Mouse (Mus musculus) right cerebral cortex, adult 2 months (tissue): Measurements from ENCODE around the gene Sfrp2.
A peak's percentile ranks its signal among the peaks of the same experiment; 100 is the strongest.

Experiments used
- DNase-seq, 2 experiments: peaks; one replicate each; pipeline ENCODE4 v3.0.0; 2021 to 2022; ENCODE audit warnings: low spot score in 2 of 2

The Sfrp2 gene

DNA sequence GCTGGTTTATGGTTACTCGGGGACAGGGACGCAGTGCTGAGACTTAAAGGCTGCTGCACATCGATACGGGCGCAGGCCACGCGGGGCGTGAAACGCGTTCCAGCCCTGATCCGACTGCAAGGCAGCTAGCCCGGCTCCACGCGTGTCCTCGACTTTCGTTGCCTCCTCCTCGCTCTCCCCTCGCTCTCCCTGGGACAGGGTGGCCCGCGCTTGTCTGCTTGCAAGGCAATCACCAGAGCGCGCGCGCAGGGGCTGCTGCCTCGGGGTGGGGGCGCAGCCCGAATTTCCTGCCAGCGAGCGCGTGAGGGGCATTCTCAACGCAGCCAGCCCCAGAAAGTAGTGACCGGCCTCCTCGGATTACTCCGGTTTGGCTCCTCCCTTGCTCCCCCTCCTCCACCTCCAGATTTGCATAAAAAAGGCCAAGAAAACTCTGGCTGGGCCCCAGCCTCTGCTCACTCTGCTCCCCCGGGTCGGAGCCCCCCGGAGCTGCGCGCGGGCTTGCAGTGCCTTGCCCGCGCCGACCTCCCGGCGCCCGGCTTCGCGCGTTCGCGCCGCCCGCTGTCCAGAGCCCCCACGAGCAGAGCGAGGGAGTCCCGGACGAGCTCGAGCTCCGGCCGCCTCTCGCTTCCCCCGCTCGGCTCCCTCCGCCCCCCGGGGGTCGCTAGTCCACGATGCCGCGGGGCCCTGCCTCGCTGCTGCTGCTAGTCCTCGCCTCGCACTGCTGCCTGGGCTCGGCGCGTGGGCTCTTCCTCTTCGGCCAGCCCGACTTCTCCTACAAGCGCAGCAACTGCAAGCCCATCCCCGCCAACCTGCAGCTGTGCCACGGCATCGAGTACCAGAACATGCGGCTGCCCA is at the start of gene Sfrp2:
TSS of gene Sfrp2 (plus strand) at position 451 of the 855 bp plus-strand sequence.
- DNase-seq: peak; percentile 21 to 33

DNA sequence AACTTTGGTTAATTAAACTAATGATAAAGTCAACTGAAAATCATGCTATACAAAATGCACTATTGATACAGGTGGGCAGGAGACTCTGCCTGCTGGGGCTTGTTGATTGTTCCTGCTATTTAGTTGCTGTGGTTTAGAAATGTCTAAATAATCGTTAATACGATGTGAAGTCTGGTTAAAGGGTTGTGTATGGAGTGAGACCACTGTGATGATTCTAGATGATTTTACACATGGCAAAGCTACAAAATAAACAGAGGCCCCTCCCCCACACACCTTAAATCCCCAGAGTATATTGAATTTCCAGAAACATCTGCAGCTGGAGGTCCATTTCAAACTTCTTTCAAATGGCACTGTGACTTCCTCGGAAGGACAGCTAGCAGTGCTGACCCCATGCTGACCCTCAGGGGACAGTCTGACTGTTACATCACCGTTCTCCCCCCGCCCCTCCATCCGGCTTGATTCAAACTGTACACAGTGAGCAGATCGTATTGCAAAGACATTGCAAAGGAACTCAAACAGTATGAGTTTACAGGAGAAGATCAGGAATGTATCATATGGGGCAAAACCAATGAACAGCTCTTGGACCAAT is 48.4 kb upstream of the Sfrp2 start:
- no peak for DNase-seq

DNA sequence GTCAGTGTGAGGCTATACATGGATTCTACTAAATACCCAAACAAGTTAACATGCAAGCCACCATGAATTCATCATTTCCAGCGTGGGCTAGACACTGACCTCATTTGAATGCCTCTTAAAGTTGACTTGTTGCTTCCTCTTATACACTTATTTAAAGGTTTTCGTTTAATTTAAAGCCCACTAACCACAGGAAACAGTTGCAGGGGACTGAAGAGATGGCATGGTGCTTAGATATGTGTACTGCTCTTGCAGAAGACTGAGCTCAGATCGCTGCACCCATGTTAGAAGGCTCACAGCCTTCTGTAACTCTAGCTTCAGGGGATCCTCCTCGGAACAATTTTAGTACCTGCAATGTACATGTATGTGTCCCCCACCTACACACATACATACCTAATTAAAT is 47.5 kb upstream of the Sfrp2 start:
- no peak for DNase-seq

DNA sequence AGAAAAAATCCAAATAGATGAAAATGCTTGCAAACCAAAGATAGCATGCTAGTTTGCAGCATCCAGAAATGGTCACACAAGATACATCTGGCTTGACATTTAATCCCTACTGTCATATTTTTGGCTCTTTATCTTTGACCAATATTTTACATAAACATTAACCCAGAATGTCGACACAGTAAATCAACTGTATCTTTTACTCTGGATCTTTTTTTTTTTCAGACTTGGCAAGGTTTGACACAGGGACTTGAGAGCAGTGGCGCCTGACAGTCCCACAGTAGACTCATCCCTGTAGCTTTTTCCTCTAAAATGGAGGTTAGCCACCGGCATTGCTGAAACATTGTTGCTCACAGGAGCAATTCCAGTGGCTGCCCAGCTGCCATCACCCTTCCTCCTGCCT is 37.9 kb upstream of the Sfrp2 start:
- DNase-seq: no peak

DNA sequence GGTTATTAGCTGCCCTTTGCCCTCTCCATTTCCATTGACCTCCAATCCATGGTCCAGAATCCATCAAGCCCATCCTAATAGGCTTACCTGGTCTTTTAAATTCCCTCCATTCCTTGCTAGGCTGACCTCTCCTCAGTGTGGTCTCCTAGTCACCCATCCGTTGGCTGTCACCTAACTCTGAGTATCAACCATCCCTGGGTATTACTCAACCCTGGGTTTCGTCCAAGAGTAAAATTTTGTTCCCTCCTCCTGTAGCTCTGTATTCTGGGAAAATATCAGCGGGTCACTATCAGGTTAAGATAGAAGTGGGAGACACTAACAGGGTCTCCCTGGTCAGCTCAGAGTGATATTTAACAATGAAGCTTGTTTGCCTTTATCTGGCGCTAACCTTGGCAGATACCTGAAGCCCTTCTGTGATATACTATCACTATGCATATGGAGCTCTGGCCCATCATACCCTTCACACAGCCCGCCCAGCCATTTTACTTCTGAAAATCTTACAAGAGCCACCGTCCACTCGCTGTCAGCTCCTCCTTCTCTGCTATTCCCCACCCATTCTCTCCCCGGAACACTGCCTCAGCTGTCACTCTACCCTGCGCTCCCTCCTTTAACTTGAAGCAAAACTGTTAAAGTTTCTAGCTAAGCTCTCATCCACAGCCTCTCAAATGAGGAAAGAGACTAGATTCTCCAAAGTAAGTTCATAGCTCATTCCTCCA is 37.3 kb upstream of the Sfrp2 start:
- DNase-seq: no peak

DNA sequence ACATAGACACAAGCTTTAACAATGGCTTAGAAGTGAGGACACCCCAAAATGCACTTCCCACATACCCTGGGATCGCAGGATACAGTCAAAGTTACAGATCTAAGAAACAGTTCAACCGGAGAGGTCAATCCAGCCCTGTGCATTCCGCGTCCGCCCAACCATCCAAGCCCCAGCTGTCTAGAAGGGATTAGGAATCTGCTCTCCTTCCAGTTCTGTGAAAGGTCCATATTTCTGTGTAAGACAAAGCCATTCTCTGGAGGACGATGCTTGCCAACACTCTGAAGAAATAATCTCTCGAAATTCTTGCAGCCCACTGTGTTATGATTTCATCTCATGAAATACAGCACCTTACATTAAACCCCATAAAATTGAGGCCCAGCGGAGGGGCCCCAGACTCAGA is 32.1 kb upstream of the Sfrp2 start:
- no peak for DNase-seq

DNA sequence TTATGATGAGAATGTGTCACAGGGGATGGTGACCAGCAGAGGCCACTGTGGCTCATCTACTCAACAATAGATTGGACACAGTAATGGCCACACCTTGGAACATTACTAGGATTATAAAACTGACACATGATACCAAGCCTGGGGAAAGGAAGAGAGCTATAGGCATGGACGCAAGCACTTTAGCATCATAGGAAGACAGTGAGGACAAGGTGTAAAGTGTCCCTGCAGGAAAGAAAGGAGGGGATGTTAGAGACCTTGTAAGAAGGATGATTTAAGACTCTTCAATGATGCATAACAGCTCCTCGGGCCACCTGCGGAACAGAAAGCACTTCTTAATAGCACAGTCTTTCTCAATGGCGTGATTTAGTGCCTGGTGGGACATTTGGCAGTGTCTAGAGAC is 29.1 kb upstream of the Sfrp2 start:
- DNase-seq: no peak

DNA sequence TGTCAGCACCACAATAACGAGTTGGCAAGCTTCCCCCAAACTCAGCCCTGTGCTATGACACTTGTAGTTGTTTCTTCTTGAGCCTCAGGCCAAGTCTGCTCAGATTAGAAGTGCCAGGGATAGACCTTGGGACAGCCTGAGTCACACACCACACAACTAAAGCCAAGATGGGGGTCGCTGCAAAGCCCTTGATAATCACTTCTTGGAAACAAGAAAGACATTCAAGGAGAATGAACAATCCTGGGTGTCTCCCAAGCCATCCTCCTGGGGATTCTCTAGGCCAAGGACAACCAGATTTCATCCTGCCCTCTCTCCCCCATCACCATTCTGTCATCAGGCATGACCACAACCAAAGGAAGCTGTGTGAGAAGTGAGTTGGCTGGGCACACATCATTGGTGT is 25.9 kb upstream of the Sfrp2 start:
- DNase-seq: no peak

DNA sequence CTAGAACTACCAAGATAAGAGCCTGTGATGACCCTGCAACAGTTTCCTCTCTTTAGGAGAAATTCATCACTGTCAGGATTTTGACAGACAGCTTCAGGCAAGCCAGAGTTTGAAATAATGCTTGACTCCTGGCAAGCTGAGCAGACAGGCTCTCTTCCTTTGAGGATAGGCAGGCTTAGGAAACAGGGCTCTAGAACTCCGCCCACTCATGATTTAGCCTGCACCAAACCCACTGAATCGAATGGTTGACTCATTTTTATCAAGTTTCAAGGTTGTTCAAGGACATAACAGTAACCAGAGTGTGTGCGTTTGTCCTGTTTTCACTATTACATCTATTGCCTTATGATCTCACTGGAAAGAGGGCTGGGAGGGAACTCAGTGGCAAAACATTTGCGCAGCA is 18.8 kb upstream of the Sfrp2 start:
- no peak for DNase-seq

DNA sequence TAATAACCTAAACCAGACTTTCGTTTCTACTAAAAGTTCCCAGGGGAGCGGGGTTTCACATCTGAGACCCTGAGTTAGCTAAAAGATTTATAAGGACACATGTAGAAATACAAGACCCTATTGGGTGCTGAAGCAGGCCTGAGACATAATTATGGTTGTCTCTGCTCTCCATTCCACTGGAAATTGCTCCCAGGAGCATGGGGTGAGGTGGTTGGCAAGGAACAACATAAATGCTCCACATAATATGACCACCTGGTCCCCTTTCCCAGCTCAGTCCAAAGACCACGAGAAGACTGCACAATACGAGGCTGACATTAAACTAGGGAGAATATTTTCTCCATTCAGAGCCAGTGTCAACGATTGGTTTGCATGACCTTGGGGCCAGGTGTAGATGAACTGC is 18.2 kb upstream of the Sfrp2 start:
- DNase-seq: no peak

DNA sequence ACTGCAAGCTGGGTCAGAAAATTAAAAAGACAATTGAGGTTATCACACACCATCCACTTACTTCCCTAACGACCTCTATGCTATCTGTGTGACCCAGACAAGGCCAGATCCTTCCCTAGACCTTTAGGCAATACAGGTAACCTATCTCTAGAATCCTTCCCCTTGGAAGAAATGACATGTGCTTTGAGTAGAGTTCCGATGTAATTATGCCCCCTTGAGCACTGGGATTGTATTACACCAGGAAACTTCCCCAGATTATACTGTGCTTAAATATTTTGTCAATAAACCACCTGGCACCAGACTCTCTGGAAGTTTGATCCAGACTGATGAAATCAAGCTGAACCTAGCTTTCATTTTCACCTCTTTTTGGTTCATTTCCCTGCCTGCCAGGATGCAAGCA is 14.5 kb upstream of the Sfrp2 start:
- peak; percentile 27 to 28 for DNase-seq

DNA sequence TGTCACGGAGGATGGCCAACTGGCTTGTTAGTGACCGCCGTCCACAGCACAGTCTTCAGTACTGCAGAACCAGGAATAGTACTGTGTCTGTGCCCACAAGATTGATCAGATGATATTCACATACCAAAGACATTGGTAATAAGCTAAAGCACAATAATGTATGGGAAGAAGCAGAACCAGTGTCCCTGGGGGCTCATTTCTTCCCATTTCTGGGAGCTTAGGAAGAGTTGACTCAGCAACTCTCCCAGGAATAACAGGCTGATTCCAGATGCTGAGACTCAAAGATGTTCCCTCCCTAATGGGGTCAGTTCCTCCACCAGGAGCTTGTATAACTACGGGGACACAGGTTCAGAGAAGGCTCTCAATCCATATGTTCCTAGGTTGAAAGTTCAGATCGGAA is 13.9 kb upstream of the Sfrp2 start:
- DNase-seq: no peak

DNA sequence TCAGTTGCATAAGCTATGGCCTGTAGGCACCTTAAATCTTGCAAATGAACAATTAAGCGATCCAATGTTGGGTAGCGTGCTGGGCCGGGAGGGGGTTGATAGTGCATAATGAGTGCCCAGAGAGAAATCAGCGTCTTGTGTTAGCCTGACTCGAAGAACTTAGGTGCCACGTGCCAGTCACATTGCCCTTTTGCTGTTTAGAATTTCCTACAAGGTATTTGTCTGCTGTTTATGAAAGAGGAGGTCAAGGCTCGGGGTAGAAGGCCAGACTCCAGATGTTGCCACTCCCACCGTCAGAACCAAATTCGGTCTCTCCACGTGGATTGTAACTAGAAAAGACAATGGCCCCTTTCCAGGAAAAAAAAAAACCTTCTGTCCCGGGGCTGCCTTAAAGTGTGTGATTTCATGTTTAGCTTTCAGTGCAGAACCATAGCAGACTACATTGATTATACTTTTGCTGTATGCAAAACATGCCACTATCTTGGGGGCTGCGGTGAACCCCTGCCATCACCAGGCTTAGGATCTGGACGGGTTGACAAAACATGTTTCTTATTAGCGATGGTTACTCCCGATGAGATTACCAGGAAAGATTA is 11.0 kb upstream of the Sfrp2 start:
- no peak for DNase-seq

DNA sequence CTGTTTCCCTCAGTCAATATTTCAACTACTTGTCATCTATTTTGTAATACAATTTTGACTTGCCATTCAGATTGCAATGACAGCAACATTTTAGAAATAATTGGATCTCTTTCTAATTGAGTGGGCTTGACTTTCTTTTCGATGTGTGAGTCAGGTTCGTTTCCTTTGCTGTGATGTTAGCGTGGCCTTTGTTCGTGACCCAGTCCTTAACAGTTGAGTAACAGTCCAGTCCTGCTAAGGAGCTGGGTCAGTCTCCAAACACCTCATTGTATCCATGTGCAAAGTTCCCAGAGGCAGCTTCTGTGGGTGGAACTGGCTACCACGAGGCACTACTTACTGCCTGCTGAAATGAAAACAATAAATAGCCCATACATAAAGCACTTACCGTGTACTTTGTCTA is 10.5 kb upstream of the Sfrp2 start:
- DNase-seq: no peak

DNA sequence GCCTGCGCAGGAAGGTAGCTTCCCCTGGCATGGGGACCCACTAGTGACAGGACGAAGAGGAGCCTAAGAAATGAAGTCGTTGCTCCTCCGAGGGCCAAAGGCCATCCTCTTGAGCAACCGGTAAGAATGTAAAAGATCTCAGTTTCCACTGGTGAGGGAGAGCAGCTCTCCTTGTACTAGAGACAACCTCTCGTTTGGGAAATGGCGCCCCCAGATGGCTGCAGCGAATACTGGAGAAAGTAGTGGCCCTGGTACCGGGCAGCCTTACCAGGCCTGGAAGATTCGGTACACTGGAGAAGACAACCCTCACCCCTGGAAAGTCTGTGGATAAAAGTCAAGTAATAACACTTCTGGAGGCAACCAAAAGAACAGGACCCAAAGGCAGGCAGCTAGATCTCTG is 3.8 kb upstream of the Sfrp2 start:
- DNase-seq: no peak

DNA sequence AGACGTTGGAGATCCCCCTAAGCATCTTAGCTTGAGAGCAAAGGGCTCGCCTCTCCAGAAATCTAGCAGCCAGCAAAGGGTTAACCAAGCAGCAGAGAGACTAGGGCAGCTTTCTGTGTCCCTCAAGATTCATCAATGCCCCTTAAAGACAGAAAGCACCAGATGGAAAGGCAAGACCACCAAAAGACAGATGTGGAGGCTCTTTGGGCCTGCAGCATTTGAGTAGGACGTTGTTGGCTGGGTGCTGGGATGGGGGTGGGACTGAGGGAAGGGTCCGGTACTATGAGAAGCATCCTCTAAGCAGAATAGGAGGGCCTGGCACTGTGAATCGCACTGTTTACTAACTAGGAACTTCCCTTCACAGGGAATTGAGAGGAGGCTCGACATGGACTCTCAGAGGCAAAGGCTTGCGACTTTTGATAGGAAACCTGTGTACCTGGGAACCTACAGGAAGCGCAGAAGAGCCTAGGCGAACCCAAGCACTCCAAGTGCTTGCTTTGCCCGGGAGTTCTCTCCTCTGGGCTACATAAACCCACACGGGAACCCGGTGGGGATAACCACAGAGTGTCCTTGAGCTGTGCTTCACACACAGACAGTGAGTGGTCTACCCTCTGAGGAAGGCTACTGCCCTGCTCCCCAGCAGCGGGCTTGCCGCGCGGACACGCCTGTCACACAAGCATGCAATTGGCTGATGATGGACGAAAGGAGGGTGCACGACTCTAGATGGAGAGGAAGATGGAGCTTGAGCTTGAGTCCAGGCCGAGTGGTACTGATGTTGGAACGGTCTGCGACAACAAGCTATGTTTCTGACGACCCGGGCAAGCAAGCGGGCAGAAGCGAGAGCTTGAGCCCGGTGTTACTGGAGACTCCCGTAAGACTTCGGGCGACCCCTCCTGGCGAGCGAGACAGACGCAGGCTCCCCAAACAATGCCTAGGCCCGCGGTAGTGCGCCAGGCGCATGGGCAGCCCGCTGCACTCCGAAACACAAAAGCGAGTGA is 2.3 kb upstream of the Sfrp2 start:
- peak; percentile 77 to 79 for DNase-seq

DNA sequence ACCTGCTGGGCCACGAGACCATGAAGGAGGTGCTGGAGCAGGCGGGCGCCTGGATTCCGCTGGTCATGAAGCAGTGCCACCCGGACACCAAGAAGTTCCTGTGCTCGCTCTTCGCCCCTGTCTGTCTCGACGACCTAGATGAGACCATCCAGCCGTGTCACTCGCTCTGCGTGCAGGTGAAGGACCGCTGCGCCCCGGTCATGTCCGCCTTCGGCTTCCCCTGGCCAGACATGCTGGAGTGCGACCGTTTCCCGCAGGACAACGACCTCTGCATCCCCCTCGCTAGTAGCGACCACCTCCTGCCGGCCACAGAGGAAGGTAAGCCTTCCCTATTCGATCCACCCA is 577 bp downstream of the Sfrp2 start:
- DNase-seq: no peak

DNA sequence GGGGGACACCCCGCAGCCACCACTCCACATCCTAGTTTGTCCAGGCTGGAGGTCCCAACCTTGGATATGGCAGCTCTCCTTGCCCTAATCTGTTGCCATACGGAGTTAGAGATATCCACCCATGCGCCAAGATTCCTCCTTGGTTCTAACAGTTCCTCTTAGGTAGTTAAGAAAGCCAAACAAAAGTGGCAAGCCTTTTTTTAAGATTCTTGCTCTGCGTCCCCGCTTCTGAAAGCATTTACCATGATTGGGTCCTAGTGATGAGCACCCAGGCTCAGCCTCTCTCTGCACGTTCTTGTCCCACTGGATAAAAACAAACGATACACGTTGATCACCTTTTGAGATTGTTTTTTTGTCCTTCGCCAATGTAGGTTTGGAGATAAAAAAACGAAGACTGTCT is 1.0 kb downstream of the Sfrp2 start:
- DNase-seq: no peak

DNA sequence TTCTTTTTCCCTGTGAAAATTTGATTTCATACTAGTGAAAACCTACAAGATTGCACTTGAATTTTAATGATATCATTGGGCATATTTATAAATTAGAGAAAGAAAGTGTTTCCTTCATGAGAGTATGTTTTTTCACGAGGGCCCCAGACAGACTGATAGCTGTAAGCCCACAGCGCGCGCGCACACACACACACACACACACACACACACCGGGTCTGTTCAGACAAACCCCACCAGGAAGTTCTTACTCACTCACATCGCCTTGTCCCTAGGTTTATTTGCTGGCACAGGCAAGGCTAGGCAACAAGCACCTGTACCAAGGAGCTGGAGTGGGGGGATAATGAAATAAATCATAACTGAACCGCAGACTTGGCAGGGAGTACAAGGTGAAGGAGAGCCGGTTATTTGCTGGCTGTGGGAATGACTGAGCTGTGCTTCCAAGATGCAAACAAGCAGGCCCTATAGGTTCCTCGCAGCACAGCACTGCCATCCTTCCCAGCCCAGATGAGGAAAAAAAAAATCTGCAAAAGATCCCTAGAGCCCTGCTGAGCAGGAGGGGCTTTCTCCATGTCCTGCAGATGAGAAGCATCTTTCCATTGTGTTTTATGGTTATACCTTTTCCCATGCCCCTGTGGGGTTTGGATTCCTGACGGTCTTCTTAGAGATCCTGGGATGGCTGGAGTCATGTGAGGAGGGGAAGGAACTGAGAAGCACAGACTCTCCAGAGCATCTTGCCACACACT is 2.3 kb downstream of the Sfrp2 start:
- no peak for DNase-seq

DNA sequence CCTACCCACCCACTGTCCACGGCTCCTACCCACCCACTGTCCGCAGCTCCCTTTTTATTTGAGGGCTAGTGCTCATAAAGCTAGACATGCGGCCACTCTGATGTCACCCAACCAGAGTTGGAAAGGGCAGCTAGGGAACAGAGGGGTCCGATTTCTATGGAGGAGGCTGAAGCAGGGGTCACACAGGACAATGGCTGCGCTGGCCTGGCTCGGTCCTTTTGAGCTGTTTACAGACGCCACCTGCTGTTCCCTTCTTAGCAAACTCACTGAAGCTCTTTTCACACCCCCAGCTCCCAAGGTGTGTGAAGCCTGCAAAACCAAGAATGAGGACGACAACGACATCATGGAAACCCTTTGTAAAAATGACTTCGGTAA is 2.9 kb downstream of the Sfrp2 start:
- no peak for DNase-seq
